Mouse (Mus musculus): ENCODE measurements around the gene 9230102O04Rik. TPM values are rescaled to one million over a fixed set of nuclear protein-coding genes. Genes with fewer than 3 reads are reported as not detected.
A peak's percentile ranks its signal among the peaks of the same experiment; 100 is the strongest.

9230102O04Rik gene
- total RNA-seq (2021), result not detected
- long read RNA-seq, result 0 reads

GRCm38 (mm10) chr2:9888913-9889650, at the start of gene 9230102O04Rik:
9230102O04Rik (minus strand) TSS chr2:9889540.
- DNase-seq (ENCODE audit: low spot score in 2 of 2), result no peak

- no peak for DNase-seq (ENCODE audit: low spot score in 2 of 2)
These were observed 46.6 kb upstream of the 9230102O04Rik start for GRCm38 (mm10) chr2:9935965-9936364.

GRCm38 (mm10) chr2:9926905-9927283, 37.6 kb upstream of the 9230102O04Rik start:
- no peak for DNase-seq (ENCODE audit: low spot score in 2 of 2)

GRCm38 (mm10) chr2:9926194-9926904, 37.0 kb upstream of the 9230102O04Rik start:
- DNase-seq (ENCODE audit: low spot score in 2 of 2), result peak in 1 of 2 experiments; percentile 16

- no peak for DNase-seq (ENCODE audit: low spot score in 2 of 2)
These were observed 29.5 kb upstream of the 9230102O04Rik start for GRCm38 (mm10) chr2:9918691-9919471.

GRCm38 (mm10) chr2:9917602-9918001, 28.3 kb upstream of the 9230102O04Rik start:
- peak in 1 of 2 experiments; percentile 15 for DNase-seq (ENCODE audit: low spot score in 2 of 2)

- no peak for DNase-seq (ENCODE audit: low spot score in 2 of 2)
These were observed 16.7 kb upstream of the 9230102O04Rik start for GRCm38 (mm10) chr2:9905995-9906394.

- DNase-seq (ENCODE audit: low spot score in 2 of 2), result no peak
These were observed 14.7 kb upstream of the 9230102O04Rik start for GRCm38 (mm10) chr2:9903854-9904560.

GRCm38 (mm10) chr2:9897846-9898245, 8.5 kb upstream of the 9230102O04Rik start:
- DNase-seq (ENCODE audit: low spot score in 2 of 2), result no peak

GRCm38 (mm10) chr2:9896097-9896770, 6.9 kb upstream of the 9230102O04Rik start:
- no peak for DNase-seq (ENCODE audit: low spot score in 2 of 2)

GRCm38 (mm10) chr2:9894836-9895593, 5.7 kb upstream of the 9230102O04Rik start:
- no peak for DNase-seq (ENCODE audit: low spot score in 2 of 2)

GRCm38 (mm10) chr2:9893272-9893953, 4.1 kb upstream of the 9230102O04Rik start:
- no peak for DNase-seq (ENCODE audit: low spot score in 2 of 2)

GRCm38 (mm10) chr2:9892541-9892940, 3.2 kb upstream of the 9230102O04Rik start:
- DNase-seq (ENCODE audit: low spot score in 2 of 2), result no peak

- DNase-seq (ENCODE audit: low spot score in 2 of 2), result no peak
These were observed 1.6 kb upstream of the 9230102O04Rik start for GRCm38 (mm10) chr2:9890906-9891305.

GRCm38 (mm10) chr2:9890251-9890650, 911 bp upstream of the 9230102O04Rik start:
- DNase-seq (ENCODE audit: low spot score in 2 of 2), result no peak

- DNase-seq (ENCODE audit: low spot score in 2 of 2), result no peak
These were observed 377 bp upstream of the 9230102O04Rik start, which contains the start of gene Gata3 for GRCm38 (mm10) chr2:9889651-9890183. Gata3 (minus strand) TSS chr2:9890034.

GRCm38 (mm10) chr2:9887636-9888035, 1.7 kb downstream of the 9230102O04Rik start:
- DNase-seq (ENCODE audit: low spot score in 2 of 2), result no peak

GRCm38 (mm10) chr2:9886921-9887610, 2.3 kb downstream of the 9230102O04Rik start:
- no peak for DNase-seq (ENCODE audit: low spot score in 2 of 2)
